Mouse (Mus musculus): ENCODE data around the gene Shkbp1.
A peak's percentile ranks its signal among the peaks of the same experiment; 100 is the strongest.

Gene Shkbp1

GRCm38 (mm10) chr7:27355745-27356240 is at the start of gene Shkbp1:
Shkbp1 (minus strand) TSS chr7:27356019.
- DNase-seq (ENCODE audit: low spot score): peak; percentile 85

GRCm38 (mm10) chr7:27404203-27404942 is 48.6 kb upstream of the Shkbp1 start:
- no peak for DNase-seq (ENCODE audit: low spot score)

- DNase-seq (ENCODE audit: low spot score): peak; percentile 43
Observed at GRCm38 (mm10) chr7:27402675-27403074, 46.9 kb upstream of the Shkbp1 start.

- DNase-seq (ENCODE audit: low spot score): no peak
Observed at GRCm38 (mm10) chr7:27400545-27400944, 44.7 kb upstream of the Shkbp1 start.

- peak; percentile 42 for DNase-seq (ENCODE audit: low spot score)
Observed at GRCm38 (mm10) chr7:27397048-27397949, 41.5 kb upstream of the Shkbp1 start.

- no peak for DNase-seq (ENCODE audit: low spot score)
Observed at GRCm38 (mm10) chr7:27396184-27397047, 40.6 kb upstream of the Shkbp1 start.

GRCm38 (mm10) chr7:27395521-27396183 is 39.8 kb upstream of the Shkbp1 start:
- DNase-seq (ENCODE audit: low spot score): no peak

GRCm38 (mm10) chr7:27391416-27391815 is 35.6 kb upstream of the Shkbp1 start:
- no peak for DNase-seq (ENCODE audit: low spot score)

- DNase-seq (ENCODE audit: low spot score): no peak
Observed at GRCm38 (mm10) chr7:27389213-27389612, 33.4 kb upstream of the Shkbp1 start.

- peak; percentile 57 for DNase-seq (ENCODE audit: low spot score)
Observed at GRCm38 (mm10) chr7:27384731-27385130, 28.9 kb upstream of the Shkbp1 start.

GRCm38 (mm10) chr7:27384134-27384533 is 28.3 kb upstream of the Shkbp1 start:
- no peak for DNase-seq (ENCODE audit: low spot score)

- no peak for DNase-seq (ENCODE audit: low spot score)
Observed at GRCm38 (mm10) chr7:27383233-27383632, 27.4 kb upstream of the Shkbp1 start.

- DNase-seq (ENCODE audit: low spot score): no peak
Observed at GRCm38 (mm10) chr7:27381560-27381959, 25.7 kb upstream of the Shkbp1 start.

GRCm38 (mm10) chr7:27381009-27381408 is 25.2 kb upstream of the Shkbp1 start:
- DNase-seq (ENCODE audit: low spot score): no peak

GRCm38 (mm10) chr7:27379836-27380235 is 24.0 kb upstream of the Shkbp1 start:
- no peak for DNase-seq (ENCODE audit: low spot score)

GRCm38 (mm10) chr7:27378431-27378830 is 22.6 kb upstream of the Shkbp1 start:
- DNase-seq (ENCODE audit: low spot score): no peak

- DNase-seq (ENCODE audit: low spot score): no peak
Observed at GRCm38 (mm10) chr7:27375274-27375673, 19.5 kb upstream of the Shkbp1 start.

GRCm38 (mm10) chr7:27371715-27372462 is 16.1 kb upstream of the Shkbp1 start:
- DNase-seq (ENCODE audit: low spot score): no peak

GRCm38 (mm10) chr7:27369111-27369510 is 13.3 kb upstream of the Shkbp1 start:
- no peak for DNase-seq (ENCODE audit: low spot score)

GRCm38 (mm10) chr7:27367976-27368375 is 12.2 kb upstream of the Shkbp1 start:
- no peak for DNase-seq (ENCODE audit: low spot score)
